Mouse (Mus musculus) liver, adult 10 weeks (tissue): ENCODE measurements around the gene Gm8082. TPM values are rescaled to one million over a fixed set of nuclear protein-coding genes. Genes with fewer than 3 reads are reported as not detected.

Experiments
- polyA plus RNA-seq: library from polyadenylated mRNA; stranded (reverse); fragments of 350-450 nt; fragmentation: Illumina TruSeq; extraction: RNeasy Lipid Tissue Mini Kit (QIAGEN cat#74804); gene quantifications from one replicate; pipeline ENCODE4 v1.2.3, GENCODE M21; 2014; ENCODE audit warnings: low read depth, low replicate concordance

Gene Gm8082
- not detected for polyA plus RNA-seq

GRCm38 (mm10) chr14:42993524-42993923, at the start of gene Gm8082:
Gm8082 (minus strand) TSS chr14:42993624.

DNA sequence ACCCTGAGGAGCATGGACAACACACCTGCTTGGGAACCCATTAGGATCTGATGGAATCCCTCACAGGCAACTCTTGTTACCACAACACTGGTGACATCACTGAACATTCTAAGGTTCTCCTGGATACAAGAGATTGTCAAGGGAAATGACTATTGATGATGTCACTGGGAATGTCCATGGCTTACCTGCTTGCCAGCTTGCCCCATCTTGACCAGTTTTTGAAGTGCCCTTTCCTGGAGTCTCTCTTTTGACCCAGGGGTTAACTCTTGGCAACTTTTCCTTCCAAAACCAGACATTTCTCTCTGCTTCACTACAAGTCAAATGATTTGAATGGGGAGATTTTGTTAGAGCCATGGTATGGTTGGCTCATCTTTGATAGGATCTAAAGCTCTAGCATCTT, 22.1 kb upstream of the Gm8082 start, which contains the start of gene Gm10376:
Gene Gm10376, minus strand, starts transcription at position 101 of the 400 bp plus-strand sequence.

Other genes with a start within 250 kb of the Gm8082 start
- not detected for gene Gm3015, start 224.8 kb downstream of the Gm8082 start, polyA plus RNA-seq
- not detected for gene Gm10377, start 195.6 kb downstream of the Gm8082 start, polyA plus RNA-seq
- gene Gm21977, start 140.1 kb downstream of the Gm8082 start, polyA plus RNA-seq, result not detected
- not detected for gene Gm10376, start 22.0 kb upstream of the Gm8082 start, polyA plus RNA-seq
- not detected for gene Gm8094, start 83.0 kb upstream of the Gm8082 start, polyA plus RNA-seq
- not detected for gene Gm8104, start 107.0 kb upstream of the Gm8082 start, polyA plus RNA-seq
- not detected for gene Gm7233, start 186.2 kb upstream of the Gm8082 start, polyA plus RNA-seq
- not detected for gene Gm8122, start 241.7 kb upstream of the Gm8082 start, polyA plus RNA-seq